Mouse (Mus musculus) forebrain, embryonic 11.5 days (tissue): ENCODE results near the gene Tspan13. TPM values are rescaled to one million over a fixed set of nuclear protein-coding genes. Genes with fewer than 3 reads are reported as not detected.

Experiments
- ATAC-seq: fragments of 200-750 bp; cut with Nextera tagmentation; replicated peaks from 2 replicates; pipeline ENCODE4 v1.8.0; 2017; ENCODE audit warnings: moderate TSS enrichment; ENCODE audit not compliant: low FRiP score
- DNase-seq: peaks from one replicate; pipeline ENCODE4 v3.0.0-alpha.2; 2017; ENCODE audit warnings: low spot score
- H3K27ac ChIP-seq: fragments of 300-500 bp; sonication (generic); 2 replicates; pipeline ENCODE4 v1.5.1; 2014; ENCODE audit warnings: low read depth, low read length
- H3K27me3 ChIP-seq: fragments of 300-500 bp; sonication (generic); 2 replicates; pipeline ENCODE4 v1.6.1; 2014; ENCODE audit warnings: mild to moderate bottlenecking, low read length, mixed read lengths; ENCODE audit not compliant: control insufficient read depth, insufficient read depth
- H3K36me3 ChIP-seq: fragments of 300-500 bp; sonication (generic); 2 replicates; pipeline ENCODE4 v1.6.1; 2014; ENCODE audit warnings: mild to moderate bottlenecking, low read length, moderate library complexity, mixed read lengths; ENCODE audit not compliant: control insufficient read depth, insufficient read depth
- H3K4me1 ChIP-seq: fragments of 300-500 bp; sonication (generic); replicated peaks from 2 replicates; pipeline ENCODE4 v1.6.1; 2014; ENCODE audit warnings: low read length, mixed read lengths; ENCODE audit not compliant: control insufficient read depth, insufficient read depth
- H3K4me2 ChIP-seq: fragments of 300-500 bp; sonication (generic); 2 replicates; pipeline ENCODE4 v1.6.1; 2014; ENCODE audit warnings: low read depth, mild to moderate bottlenecking, low read length, moderate library complexity, mixed read lengths; ENCODE audit not compliant: severe bottlenecking
- H3K4me3 ChIP-seq: fragments of 300-500 bp; sonication (generic); 2 replicates; pipeline ENCODE4 v1.5.1; 2014; ENCODE audit warnings: low read depth, low read length
- H3K9ac ChIP-seq: fragments of 300-500 bp; sonication (generic); 2 replicates; pipeline ENCODE4 v1.6.1; 2014; ENCODE audit warnings: low read length
- H3K9me3 ChIP-seq: fragments of 300-500 bp; sonication (generic); 2 replicates; pipeline ENCODE4 v1.6.1; 2016; ENCODE audit warnings: low read length, mixed read lengths; ENCODE audit not compliant: control insufficient read depth
- WGBS: fragments of 180-500 bp; shearing (Covaris S2); extraction: QIAGEN DNeasy Blood & Tissue Kit; methylation state at CpG from one replicate; pipeline ENCODE4 v1.1.7; 2014; 5-methylcytosine and 5-hydroxymethylcytosine counted together
- polyA plus RNA-seq: library from polyadenylated mRNA; unstranded; fragments of >200 nt; fragmentation: Nextera tagmentation; extraction: Ambion mirVana; gene quantifications from 2 replicates; pipeline ENCODE4 v1.2.1, GENCODE M21; 2014

Tspan13 gene
- polyA plus RNA-seq, 1 experiment from 2014 or later: 199 TPM

GRCm38 (mm10) chr12:35981732-35982360 lies 60.5 kb downstream of the Tspan13 start:
- ATAC-seq (peak; percentile 91), DNase-seq (peak; percentile 53)
- H3K27me3 ChIP-seq: no peaks in the 10 kb centered on the region
- H3K4me2 ChIP-seq: no peak overlapping the region
- peaks cover 2% of the 10 kb centered on the region; the same call in 1 of the 2 replicates for H3K4me1 ChIP-seq
- WGBS: 42% methylated on average over 6 of the region's 6 CpGs
- no peak overlapping the region for H3K4me3 ChIP-seq
- H3K27ac ChIP-seq: no peak overlapping the region
- H3K9ac ChIP-seq: no peak overlapping the region
- H3K36me3 ChIP-seq: no peaks in the 10 kb centered on the region
- no peaks in the 10 kb centered on the region for H3K9me3 ChIP-seq

GRCm38 (mm10) chr12:35979625-35980024 lies 62.7 kb downstream of the Tspan13 start:
- ATAC-seq (no peak), DNase-seq (no peak)
- Histone ChIP-seq H3K9me3 (no peaks in the 10 kb centered on the region), H3K4me2 (no peak overlapping the region), H3K4me1 (peaks cover 2% of the 10 kb centered on the region; the same call in 1 of the 2 replicates), H3K9ac (no peak overlapping the region), H3K27ac (no peak overlapping the region), H3K27me3 (no peaks in the 10 kb centered on the region), H3K4me3 (no peak overlapping the region), H3K36me3 (no peaks in the 10 kb centered on the region)
- 86% methylated on average over 5 of the region's 5 CpGs for WGBS

GRCm38 (mm10) chr12:35977633-35978246 lies 64.6 kb downstream of the Tspan13 start:
- no peak for DNase-seq
- 36% methylated on average over 6 of the region's 6 CpGs for WGBS
- no peak for ATAC-seq
- H3K4me1 ChIP-seq: peaks cover 2% of the 10 kb centered on the region; the same call in 1 of the 2 replicates
- no peak overlapping the region for H3K4me3 ChIP-seq
- H3K9ac ChIP-seq: no peak overlapping the region
- no peaks in the 10 kb centered on the region for H3K36me3 ChIP-seq
- H3K4me2 ChIP-seq: no peak overlapping the region
- no peaks in the 10 kb centered on the region for H3K9me3 ChIP-seq
- no peaks in the 10 kb centered on the region for H3K27me3 ChIP-seq
- no peak overlapping the region for H3K27ac ChIP-seq

- Histone ChIP-seq H3K27ac (no peak overlapping the region), H3K4me2 (no peak overlapping the region), H3K9ac (no peak overlapping the region), H3K9me3 (no peaks in the 10 kb centered on the region), H3K36me3 (no peaks in the 10 kb centered on the region), H3K4me3 (no peak overlapping the region), H3K27me3 (no peaks in the 10 kb centered on the region), H3K4me1 (no peaks in the 10 kb centered on the region; the same call in 1 of the 2 replicates)
- no peak for DNase-seq
- ATAC-seq: no peak
- 83% methylated on average over 3 of the region's 3 CpGs for WGBS
Measured at GRCm38 (mm10) chr12:35975898-35976297, 66.4 kb downstream of the Tspan13 start.

GRCm38 (mm10) chr12:35966768-35967141 lies 75.5 kb downstream of the Tspan13 start:
- Histone ChIP-seq H3K4me3 (no peak overlapping the region), H3K4me2 (no peak overlapping the region), H3K27me3 (no peaks in the 10 kb centered on the region), H3K9ac (no peak overlapping the region), H3K27ac (no peak overlapping the region), H3K9me3 (no peaks in the 10 kb centered on the region), H3K4me1 (no peaks in the 10 kb centered on the region), H3K36me3 (no peaks in the 10 kb centered on the region)
- ATAC-seq: no peak
- WGBS: 83% methylated on average over 7 of the region's 7 CpGs
- DNase-seq: no peak

- Histone ChIP-seq H3K4me3 (no peak overlapping the region), H3K4me2 (no peak overlapping the region), H3K27ac (no peak overlapping the region), H3K36me3 (no peaks in the 10 kb centered on the region), H3K9me3 (no peaks in the 10 kb centered on the region), H3K27me3 (no peaks in the 10 kb centered on the region), H3K9ac (no peak overlapping the region), H3K4me1 (no peaks in the 10 kb centered on the region)
- no peak for ATAC-seq
- 66% methylated on average over 7 of the region's 7 CpGs for WGBS
- DNase-seq: no peak
Measured at GRCm38 (mm10) chr12:35966098-35966767, 76.1 kb downstream of the Tspan13 start.

Other genes with a start within 250 kb of the Tspan13 start
- 0.32 TPM in 1 of 2 replicates, not detected in the other for gene Agr3, start 116.9 kb downstream of the Tspan13 start, polyA plus RNA-seq
- 0.36 TPM in 1 of 2 replicates, not detected in the other for gene Agr2, start 49.6 kb downstream of the Tspan13 start, polyA plus RNA-seq
- gene Ankmy2, start 114.6 kb upstream of the Tspan13 start, polyA plus RNA-seq: 26.3 and 30.6 TPM in 2 replicates
- gene Bzw2, start 115.6 kb upstream of the Tspan13 start, polyA plus RNA-seq: 271 and 279 TPM in 2 replicates
- not detected in 2 replicates for gene Lrrc72, start 210.9 kb upstream of the Tspan13 start, polyA plus RNA-seq